Mouse (Mus musculus): Measurements from ENCODE around the gene Dock3.
"Not testable (repeated sequence)": the region's sequence is repeated elsewhere in the genome, so short reads cannot be mapped to it uniquely, and the experiment has no call there.

Dock3 gene

GRCm38 (mm10) chr9:107255596-107255995, 23.9 kb upstream of the Dock3 start:
- peak; percentile 71 to 72 for DNase-seq

DNA sequence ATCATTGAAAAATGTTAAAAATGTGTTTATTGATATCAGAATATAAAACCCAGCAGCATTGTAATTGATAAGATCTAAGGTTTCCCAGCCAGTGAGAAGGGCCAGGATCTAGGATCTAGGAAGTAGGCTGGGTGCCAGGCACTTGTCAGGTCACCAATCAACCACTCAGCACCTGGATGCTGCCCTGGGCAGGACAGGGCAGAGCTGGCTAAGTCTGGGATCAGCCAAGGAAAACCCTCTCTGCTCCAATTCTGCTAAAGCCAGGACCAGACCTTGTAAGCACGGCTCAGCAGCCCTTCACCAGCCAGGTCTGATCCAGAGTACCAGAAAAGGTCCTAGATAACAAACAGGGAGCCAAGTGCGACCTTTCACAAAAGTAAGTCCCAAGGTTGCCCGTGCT, 23.2 kb upstream of the Dock3 start:
- peak; percentile 59 to 65 for DNase-seq

DNA sequence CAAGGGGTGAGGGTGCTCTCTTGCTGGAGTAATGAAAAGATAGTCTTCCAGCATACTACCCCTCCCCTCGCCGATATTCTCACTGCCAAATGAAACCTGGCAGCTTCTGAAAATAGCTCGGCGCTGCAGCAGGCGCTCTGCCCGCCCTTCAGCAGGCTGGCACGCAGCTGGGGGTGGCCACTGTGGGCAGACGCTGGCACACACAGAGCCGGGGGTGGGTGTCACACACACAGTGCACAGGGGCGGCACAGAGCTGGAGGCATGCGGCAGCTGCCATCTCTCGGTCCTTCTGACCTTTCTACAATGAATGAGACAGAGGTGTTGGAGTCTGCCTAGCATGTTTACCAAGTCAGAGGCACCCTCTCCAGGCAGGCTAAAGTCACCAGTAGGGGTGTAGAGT, 22.8 kb upstream of the Dock3 start:
- peak; percentile 86 to 87 for DNase-seq

DNA sequence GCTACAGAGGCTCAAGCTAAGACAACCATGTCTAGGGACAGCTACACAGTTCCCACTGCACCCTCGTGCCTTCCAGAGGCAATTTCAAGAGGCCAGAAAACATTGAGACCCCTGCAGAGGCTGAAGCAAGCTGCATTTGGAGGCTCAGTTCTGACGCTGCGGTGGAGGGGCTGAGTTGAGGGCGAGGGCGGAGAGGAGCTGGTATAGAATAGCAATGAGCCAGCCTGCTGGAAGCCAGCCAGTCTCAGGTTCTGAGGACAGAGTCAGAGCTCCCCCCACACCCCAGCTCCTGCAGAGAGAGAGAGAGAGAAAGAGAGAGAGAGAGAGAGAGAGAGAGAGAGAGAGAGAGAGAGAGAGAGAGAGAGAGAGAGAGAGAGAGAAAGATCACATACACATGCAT, 20.5 kb upstream of the Dock3 start:
- peak; percentile 65 to 77 for DNase-seq

GRCm38 (mm10) chr9:107250416-107251337, 19.0 kb upstream of the Dock3 start:
- no peak for DNase-seq

- no peak for DNase-seq
Measured at GRCm38 (mm10) chr9:107249154-107249553, 17.4 kb upstream of the Dock3 start.

GRCm38 (mm10) chr9:107246170-107246569, 14.5 kb upstream of the Dock3 start:
- DNase-seq = peak; percentile 48 to 52

GRCm38 (mm10) chr9:107245311-107245710, 13.6 kb upstream of the Dock3 start:
- no peak for DNase-seq

DNA sequence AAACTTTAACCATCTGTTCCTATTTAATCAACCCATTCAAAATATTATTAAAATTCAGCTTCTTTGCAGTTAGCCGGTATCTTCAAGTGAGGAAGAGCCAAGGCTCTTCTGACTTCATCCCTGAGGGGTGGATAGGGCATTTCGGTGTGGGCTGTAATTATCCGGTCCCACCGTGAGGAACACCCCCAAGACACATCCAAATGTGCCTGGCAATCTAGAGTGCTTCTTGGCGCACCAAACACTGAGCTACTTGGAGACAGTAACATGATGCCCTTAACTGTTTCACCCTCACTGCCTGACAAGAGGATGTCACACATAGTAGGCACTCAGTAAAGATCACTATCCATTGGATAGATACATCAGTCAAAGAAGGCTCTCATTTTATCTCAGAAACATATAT, 4.4 kb upstream of the Dock3 start:
- no peak for DNase-seq

DNA sequence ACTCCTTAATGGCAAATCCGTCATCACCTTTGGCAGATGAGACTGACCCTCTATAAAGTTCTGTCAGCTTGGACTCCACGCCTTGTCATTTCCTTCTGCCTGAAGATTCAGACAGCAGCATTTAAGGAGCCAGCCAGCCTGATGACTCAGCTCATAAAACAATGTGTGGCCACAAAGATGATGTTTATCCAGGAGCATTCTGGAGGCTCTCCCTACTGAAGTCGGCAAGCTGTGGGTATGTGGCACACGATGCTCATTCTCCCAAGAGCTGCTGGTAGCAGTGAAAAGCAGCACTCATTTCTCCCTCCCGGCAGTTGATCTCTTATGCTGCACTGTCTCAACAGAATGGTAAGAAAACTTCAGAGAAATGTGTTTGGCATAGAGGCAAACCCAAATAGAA, 3.6 kb upstream of the Dock3 start:
- DNase-seq = no peak

DNA sequence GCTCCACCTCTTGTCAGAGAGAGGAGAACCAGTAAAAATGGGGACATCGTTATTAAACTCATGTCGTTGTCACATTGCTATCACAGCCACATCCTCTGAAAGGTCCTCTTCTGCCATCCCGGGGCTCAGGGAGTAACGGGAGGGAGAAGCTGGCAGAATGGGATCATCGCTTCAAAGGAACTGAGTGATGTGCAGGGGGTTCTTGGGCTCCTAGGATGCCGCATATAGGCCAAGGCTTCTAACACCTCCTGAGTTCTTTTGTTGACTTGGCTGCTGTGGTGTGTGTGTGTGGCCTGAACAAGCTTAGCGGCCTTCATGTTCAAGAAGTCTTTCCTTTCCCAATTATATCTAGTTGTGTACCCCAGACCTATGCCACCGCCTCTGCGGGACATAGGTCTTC, 431 bp upstream of the Dock3 start:
- no peak for DNase-seq

- DNase-seq = peak; percentile 91 to 92
Measured at GRCm38 (mm10) chr9:107230991-107231538, 644 bp downstream of the Dock3 start.

DNA sequence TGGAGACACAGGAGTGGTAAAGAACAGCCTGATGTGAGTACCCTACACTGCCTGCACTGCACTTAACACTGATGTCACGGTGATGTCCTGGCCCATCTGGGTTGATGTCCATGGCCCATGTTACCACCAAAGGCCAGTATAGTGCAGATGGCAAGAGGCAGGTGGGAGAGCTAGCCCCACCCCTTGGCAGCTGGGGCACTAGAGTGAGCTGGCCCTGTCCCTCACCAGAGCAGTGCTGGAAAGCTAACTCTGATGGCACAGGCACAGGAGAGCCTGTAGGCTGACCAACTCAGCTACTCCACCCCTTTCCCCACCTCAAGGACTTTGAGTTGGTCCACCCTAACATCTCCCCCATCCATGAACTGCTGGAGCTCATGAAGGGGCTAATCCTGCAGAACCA, 7.1 kb downstream of the Dock3 start:
- peak; percentile 36 for DNase-seq

- not testable (repeated sequence) for DNase-seq
Measured at GRCm38 (mm10) chr9:107174831-107175230, 56.9 kb downstream of the Dock3 start.

DNA sequence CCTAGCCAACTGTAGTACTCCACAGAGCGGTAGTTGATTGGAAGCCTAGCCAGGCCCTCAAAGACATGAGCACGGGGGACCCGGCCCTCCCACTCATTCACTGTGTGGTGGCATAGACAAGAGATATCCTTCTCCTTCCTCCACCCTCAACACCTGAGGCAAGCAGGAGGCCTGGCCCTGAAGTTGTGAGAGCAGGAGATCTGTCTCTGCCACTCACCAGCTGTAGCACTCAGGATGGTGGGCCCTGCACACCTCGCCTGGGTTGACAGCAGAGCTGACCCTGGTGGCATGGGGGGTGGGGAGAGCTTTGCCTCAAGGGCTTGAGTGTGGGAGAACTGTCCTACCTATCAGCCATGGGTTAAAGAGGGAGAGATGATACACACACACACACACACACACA, 65.9 kb downstream of the Dock3 start:
- no peak for DNase-seq

- DNase-seq = no peak
Measured at GRCm38 (mm10) chr9:107164825-107165224, 66.9 kb downstream of the Dock3 start.

- not testable (repeated sequence) for DNase-seq
Measured at GRCm38 (mm10) chr9:107156388-107156787, 75.3 kb downstream of the Dock3 start.

DNA sequence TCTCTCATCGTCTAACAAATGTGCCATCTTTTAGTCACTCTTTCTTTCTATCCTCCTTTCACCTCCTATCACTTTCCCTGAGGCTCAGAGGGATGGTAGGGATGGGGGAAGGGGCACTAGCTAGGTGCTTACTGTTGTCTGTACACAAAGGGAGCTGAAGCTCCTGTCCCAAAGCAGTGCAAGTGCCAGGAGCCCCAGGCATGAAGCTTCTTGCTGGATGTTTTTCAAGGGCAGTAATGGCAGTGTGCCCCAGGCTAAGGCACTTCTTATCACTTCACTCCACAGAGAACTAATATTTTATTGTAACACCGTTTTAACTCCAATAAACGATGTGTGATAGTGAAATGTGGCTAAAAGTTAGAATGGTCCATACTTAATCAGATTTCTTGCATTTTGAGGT, 118.9 kb downstream of the Dock3 start:
- DNase-seq = peak; percentile 38 to 70

DNA sequence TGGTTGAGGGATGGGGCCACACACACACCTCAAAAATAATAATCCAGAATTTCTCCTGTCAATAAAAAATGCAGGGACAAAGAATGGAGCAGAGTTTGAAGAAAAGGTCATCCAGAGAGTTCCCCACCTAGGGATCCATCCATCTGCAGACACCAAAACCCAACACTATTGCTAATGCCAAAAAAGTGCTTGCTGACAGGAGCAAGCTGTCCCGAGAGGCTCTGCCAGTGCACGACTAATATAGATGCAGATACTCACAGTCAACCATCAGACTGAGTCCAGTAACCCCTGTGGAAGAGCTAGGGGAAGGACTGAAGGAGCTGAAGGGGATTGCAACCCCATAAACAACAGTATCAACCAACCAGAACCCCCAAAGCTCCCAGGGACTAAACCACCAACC, 119.7 kb downstream of the Dock3 start:
- no peak for DNase-seq

DNA sequence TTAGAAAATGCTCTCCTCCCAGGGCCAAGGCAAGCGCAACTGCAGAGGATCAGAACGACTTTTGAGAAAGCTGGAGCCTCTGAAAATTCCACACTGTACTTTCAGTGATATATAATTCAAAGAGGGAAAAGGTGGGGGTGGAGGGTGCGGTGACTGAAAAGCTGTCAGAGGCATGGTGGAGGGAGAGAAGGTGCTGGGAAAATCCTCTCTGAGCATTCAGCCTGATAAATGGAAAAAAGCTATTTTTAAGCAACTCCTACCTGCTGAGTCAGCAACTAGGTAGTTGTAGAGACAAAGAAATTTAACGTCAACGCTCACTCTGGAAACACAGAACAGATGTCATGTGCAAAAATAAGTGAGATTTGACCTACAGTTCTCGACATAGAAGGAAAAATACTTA, 132.2 kb downstream of the Dock3 start:
- DNase-seq = no peak

DNA sequence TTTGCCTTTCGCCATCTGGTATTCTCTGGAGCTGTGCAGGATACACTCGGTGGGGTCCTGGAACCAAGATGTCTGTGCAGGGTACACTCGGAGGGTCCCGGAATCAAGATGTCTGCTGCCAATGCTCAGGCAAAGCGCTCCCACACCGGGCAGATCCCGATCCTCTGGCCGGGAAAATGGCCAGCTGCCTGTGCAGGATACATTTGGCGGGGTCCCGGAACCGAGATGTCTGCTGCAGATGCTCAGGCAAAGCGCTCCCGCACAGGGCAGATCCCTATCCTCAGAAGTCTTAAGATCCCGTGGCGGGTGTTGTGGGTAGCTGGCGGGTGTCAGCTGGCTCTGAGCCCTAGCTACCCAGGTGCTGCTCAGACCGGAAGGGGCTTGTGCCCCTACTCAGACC, 142.3 kb downstream of the Dock3 start:
- DNase-seq = peak in 1 of 2 experiments; percentile 41

GRCm38 (mm10) chr9:107087531-107087930, 144.2 kb downstream of the Dock3 start:
- peak; percentile 45 to 65 for DNase-seq

GRCm38 (mm10) chr9:107037947-107038346, 193.8 kb downstream of the Dock3 start:
- no peak for DNase-seq

GRCm38 (mm10) chr9:107027586-107027985, 204.1 kb downstream of the Dock3 start:
- DNase-seq = peak; percentile 77 to 86
